Mouse (Mus musculus) kidney, embryonic 14.5 days (tissue): ENCODE results near the gene Rtp3. TPM values are rescaled to one million over a fixed set of nuclear protein-coding genes. Genes with fewer than 3 reads are reported as not detected.

Experiments
- ATAC-seq: fragments of 200-750 bp; cut with Nextera tagmentation; 2 replicates; pipeline ENCODE4 v1.8.0; 2017; ENCODE audit warnings: moderate number of reproducible peaks, mild to moderate bottlenecking, moderate TSS enrichment, moderate library complexity; ENCODE audit not compliant: low FRiP score, low TSS enrichment
- H3K27ac ChIP-seq: fragments of 300-500 bp; sonication (generic); 2 replicates; pipeline ENCODE4 v1.5.1; 2014; ENCODE audit warnings: low read depth, mild to moderate bottlenecking, low read length, moderate library complexity, mixed read lengths
- H3K27me3 ChIP-seq: fragments of 300-500 bp; sonication (generic); 2 replicates; pipeline ENCODE4 v1.6.1; 2014; ENCODE audit warnings: mild to moderate bottlenecking, low read length; ENCODE audit not compliant: control insufficient read depth, insufficient read depth
- H3K36me3 ChIP-seq: fragments of 300-500 bp; sonication (generic); 2 replicates; pipeline ENCODE4 v1.6.1; 2014; ENCODE audit warnings: low read length, mixed read lengths; ENCODE audit not compliant: control insufficient read depth, insufficient read depth
- H3K4me1 ChIP-seq: fragments of 300-500 bp; sonication (generic); 2 replicates; pipeline ENCODE4 v1.6.1; 2014; ENCODE audit warnings: low read length, mixed read lengths; ENCODE audit not compliant: control insufficient read depth, insufficient read depth
- H3K4me2 ChIP-seq: fragments of 300-500 bp; sonication (generic); replicated peaks from 2 replicates; pipeline ENCODE4 v1.6.1; 2014; ENCODE audit warnings: low read depth, mild to moderate bottlenecking, low read length
- H3K4me3 ChIP-seq: fragments of 300-500 bp; sonication (generic); 2 replicates; pipeline ENCODE4 v1.5.1; 2014; ENCODE audit warnings: mild to moderate bottlenecking, low read length
- H3K9ac ChIP-seq: fragments of 300-500 bp; sonication (generic); 2 replicates; pipeline ENCODE4 v1.6.1; 2014; ENCODE audit warnings: low read depth, mild to moderate bottlenecking, low read length, moderate library complexity
- H3K9me3 ChIP-seq: fragments of 300-500 bp; sonication (generic); 2 replicates; pipeline ENCODE4 v1.6.1; 2016; ENCODE audit warnings: low read length; ENCODE audit not compliant: control insufficient read depth
- WGBS: fragments of 180-500 bp; shearing (Covaris S2); extraction: QIAGEN DNeasy Blood & Tissue Kit; methylation state at CpG from one replicate; pipeline ENCODE4 v1.1.7; 2014; 5-methylcytosine and 5-hydroxymethylcytosine counted together
- polyA plus RNA-seq: library from polyadenylated mRNA; unstranded; fragments of >200 nt; fragmentation: Nextera tagmentation; extraction: Ambion mirVana; gene quantifications from 2 replicates; pipeline ENCODE4 v1.2.1, GENCODE M21; 2014

Rtp3 gene
- polyA plus RNA-seq, 1 experiment from 2014 or later = 0.32 TPM

DNA sequence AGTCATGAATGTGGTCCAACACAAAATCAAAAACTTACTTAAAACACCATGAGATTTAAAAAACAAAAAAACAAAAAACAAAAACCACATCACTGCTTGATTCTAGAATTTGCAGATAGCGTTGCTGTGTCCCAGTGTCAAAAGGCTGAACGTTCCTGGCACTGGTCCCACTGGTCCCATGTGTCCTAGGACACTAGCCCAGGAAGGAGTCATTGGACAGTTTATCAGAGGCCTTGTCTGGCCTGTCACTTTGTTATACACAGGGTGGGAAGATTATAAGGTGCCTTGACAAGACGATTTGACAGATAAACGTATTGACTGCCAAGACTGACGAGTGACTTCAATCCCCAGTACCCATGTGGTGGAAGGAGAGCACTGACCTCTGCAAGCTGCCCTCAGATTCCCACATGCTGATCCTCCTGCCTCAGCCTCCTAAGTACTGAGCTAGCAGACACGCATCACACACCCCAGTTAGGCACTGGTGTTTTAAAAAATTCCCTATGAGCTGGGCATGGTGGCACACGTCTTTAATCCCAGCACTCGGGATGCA lies 26.7 kb downstream of the Rtp3 start:
- H3K27ac ChIP-seq = no peak overlapping the region
- no peak overlapping the region for H3K4me2 ChIP-seq
- no peaks in the 10 kb centered on the region for H3K9me3 ChIP-seq
- H3K9ac ChIP-seq = no peak overlapping the region
- no peak for ATAC-seq
- no peak overlapping the region for H3K4me3 ChIP-seq
- no peaks in the 10 kb centered on the region for H3K36me3 ChIP-seq
- no peaks in the 10 kb centered on the region for H3K4me1 ChIP-seq
- WGBS = 88% methylated on average over 8 of the region's 8 CpGs
- H3K27me3 ChIP-seq = no peaks in the 10 kb centered on the region

DNA sequence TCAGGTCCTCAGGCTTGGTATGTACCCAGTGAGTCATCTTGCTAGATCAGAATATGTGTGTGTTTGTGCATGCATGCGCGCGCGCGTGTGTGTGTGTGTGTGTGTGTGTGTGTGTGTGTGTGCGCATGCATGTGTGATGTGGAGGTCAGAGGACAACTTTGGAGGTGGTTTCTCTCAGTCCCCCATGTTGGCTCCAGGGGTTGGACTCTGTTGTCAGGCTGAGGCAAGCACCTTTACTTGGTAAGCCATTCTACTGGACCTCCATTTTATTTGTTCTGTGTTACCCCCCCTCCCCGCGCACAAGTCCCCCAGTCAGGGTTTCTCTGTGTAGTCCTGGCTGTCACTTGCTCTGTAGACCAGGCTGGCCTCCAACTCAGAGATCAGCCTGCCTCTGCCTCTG lies 29.0 kb downstream of the Rtp3 start:
- Histone ChIP-seq H3K36me3 (no peaks in the 10 kb centered on the region), H3K4me2 (no peak overlapping the region), H3K4me1 (no peaks in the 10 kb centered on the region), H3K9me3 (no peaks in the 10 kb centered on the region), H3K27me3 (no peaks in the 10 kb centered on the region), H3K27ac (no peak overlapping the region), H3K9ac (no peak overlapping the region), H3K4me3 (no peak overlapping the region)
- no peak for ATAC-seq
- WGBS = 95% methylated on average over 8 of the region's 8 CpGs

DNA sequence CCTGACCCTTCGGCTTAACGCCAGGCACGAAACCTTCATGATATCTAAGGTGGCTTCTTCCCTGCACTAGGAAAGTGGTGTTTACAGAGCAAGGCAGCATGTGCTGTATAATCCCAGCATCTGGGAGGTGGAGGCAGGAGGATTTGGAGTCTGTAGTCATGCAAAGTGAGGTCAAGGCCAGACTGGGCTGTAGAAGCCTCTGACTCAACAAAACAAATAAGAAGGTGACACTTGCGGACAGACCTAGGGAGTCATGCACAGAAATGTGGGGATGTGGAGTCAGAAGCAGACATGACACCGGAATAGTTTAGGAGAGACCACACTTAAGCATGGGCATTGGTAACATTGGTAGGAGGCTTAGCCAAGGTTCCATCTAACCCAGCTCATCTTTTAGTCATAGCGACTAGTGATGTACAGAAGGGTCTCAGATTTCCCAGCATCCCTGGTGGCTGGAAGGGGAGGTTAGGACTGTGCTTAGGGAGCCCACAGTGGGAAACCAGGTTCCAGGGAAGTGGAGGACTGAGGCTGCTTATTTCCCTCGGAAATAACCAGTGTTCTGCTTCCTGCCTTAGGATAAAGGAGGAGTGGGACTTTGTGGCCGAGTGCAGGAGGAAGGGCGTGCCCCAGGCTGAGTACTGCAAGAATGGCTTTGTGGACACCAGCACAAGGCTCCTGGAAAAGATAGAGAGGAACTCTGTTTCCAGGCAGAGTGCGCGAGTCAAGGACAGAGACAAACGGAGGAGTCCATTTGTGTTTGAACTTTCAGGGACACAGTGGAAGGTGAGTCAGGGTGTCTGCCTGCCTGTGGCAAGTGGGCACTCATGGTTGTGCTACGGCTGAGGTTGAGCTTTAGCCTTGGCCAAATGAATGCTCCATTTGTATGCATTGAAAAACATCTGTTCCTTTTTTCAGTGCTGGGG lies 29.9 kb downstream of the Rtp3 start:
- no peak overlapping the region for H3K4me2 ChIP-seq
- no peaks in the 10 kb centered on the region for H3K4me1 ChIP-seq
- no peak for ATAC-seq
- 86% methylated on average over 13 of the region's 13 CpGs for WGBS
- H3K9me3 ChIP-seq = no peaks in the 10 kb centered on the region
- H3K9ac ChIP-seq = no peak overlapping the region
- H3K27me3 ChIP-seq = no peaks in the 10 kb centered on the region; the same call in 1 of the 2 replicates
- no peaks in the 10 kb centered on the region for H3K36me3 ChIP-seq
- no peak overlapping the region for H3K27ac ChIP-seq
- no peak overlapping the region for H3K4me3 ChIP-seq

DNA sequence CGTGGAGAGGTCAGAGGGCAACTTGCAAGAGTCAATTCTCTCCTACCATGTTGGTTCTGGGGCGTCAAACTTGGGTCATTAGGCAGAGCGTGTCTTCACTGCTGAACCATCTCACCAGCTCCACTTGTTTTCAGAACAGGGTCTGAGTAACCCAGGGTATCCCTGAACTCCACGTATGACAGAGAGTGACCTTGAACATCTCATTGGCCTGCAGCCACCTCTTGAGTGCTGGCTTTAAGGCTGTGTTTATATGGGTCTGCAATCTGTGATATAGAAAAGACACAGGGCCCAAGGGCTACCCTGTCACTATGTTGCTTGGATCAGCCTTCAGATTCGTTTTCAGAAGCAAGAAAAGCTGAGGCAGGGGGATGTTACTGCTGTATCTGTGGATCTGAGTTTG lies 30.7 kb downstream of the Rtp3 start:
- no peak overlapping the region for H3K4me3 ChIP-seq
- H3K4me1 ChIP-seq = no peaks in the 10 kb centered on the region
- no peak overlapping the region for H3K9ac ChIP-seq
- peaks cover 4% of the 10 kb centered on the region; the same call in 1 of the 2 replicates for H3K27me3 ChIP-seq
- no peak overlapping the region for H3K27ac ChIP-seq
- H3K36me3 ChIP-seq = no peaks in the 10 kb centered on the region
- 81% methylated on average over 5 of the region's 5 CpGs for WGBS
- no peak overlapping the region for H3K4me2 ChIP-seq
- no peaks in the 10 kb centered on the region for H3K9me3 ChIP-seq
- ATAC-seq = no peak

DNA sequence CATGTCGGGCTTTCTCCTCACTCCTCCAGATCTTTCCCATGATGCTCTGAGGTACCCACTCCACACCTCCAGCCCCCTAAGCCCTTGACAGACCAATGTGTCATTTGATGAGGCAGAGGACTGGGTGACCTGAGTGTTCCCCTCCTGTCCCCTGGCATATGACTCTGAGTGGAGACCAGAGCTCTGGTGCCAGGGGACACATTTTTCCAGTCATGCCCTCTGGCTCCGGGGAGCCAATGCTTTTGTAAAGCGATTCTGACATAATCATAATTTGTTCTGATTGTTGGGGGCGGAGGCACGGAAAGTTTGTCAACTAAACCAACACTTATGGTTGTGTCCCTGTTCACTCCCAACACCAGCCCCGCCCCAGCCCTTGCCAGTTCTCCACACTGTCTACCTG lies 34.4 kb downstream of the Rtp3 start:
- Histone ChIP-seq H3K4me1 (no peaks in the 10 kb centered on the region), H3K36me3 (no peaks in the 10 kb centered on the region), H3K27ac (no peak overlapping the region), H3K4me2 (no peak overlapping the region), H3K27me3 (peaks cover 8% of the 10 kb centered on the region; the same call in 1 of the 2 replicates), H3K9me3 (no peaks in the 10 kb centered on the region), H3K4me3 (no peak overlapping the region), H3K9ac (no peak overlapping the region)
- WGBS = 82% methylated on average over 6 of the region's 6 CpGs
- ATAC-seq = no peak

DNA sequence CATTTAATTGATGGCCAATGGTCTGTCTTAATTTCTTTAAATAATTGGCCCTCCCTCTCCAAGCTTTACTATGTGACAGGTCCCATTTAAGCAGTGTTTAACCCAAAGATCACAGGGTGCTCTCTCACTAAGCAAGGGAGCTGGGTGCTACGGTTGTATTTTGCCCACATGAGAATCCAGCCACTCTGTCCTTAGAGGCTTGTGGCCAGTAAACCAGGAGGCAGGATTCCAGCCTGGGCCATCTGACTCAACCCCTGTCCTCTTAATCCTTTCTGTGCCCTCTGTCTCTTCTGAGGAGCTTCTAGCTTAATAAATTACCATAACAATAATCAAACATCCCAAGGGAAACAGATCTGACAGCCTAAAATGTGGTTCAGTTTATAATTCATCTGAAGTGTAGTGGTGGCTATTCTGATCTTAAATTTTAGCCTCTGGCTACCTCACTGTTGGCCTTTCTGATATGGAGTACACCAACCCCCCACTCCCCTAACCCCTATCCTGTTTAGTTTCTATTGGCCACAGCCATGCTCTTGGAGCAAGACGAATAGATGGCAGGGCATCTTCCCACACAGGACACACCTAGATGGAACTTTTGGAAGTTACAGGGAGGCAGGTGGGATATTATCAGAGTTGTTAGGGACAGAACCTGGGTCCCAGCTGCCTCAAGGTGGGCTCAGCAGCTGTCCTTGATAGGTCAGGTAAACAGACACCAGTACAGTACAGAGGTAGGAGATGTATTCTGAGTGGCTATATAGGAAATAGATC lies 35.5 kb downstream of the Rtp3 start:
- peaks cover 8% of the 10 kb centered on the region; the same call in 1 of the 2 replicates for H3K27me3 ChIP-seq
- WGBS = 54% methylated on average over 2 of the region's 2 CpGs

DNA sequence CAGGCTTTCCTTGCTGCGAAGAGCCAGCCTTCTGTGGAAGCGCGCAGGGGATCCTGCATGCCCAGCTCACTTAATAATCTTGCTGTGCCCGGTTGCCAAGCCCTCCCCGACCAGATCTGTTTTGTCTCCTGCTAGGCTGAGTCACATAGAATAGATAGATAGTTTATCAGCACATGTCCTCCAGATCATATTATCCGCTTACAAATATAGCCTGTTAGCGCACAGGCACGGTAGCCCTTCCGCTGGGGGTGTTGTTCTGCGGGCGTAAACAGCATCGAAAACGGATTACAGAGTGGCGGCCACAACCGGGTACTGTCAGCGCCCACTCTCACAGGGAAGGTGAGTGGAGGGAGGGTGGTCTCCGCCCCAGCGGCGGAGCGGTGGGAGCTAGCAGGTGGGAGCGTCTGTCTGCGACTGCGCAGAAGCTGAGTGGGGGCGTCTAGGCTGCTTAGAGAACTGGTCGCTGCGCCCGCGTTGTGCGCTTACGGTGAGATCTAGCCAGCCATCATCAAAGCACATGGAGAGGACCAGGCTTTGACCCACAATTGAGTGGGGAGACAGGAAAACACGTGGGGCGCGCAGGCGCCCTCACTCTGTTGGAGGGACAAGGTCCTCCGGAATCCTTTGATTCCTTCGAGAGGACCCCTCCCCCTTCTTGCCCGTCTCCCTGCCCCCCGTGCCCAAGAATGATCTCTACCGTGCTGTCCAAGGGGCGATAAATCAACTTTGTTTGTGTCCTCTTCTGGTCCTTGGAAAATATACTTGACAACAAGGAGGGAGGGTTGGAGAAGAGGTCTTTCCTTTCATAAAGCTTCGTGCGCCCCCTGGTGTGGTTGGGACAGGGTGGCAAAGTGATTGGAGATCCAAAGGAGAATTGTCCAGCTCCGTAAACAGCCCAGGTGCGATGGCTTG lies 36.6 kb downstream of the Rtp3 start:
- peak; percentile 78 for ATAC-seq
- Histone ChIP-seq H3K4me3 (peak overlapping the region; percentile 48), H3K9me3 (no peaks in the 10 kb centered on the region), H3K27ac (no peak overlapping the region), H3K36me3 (no peaks in the 10 kb centered on the region), H3K4me2 (peak overlapping the region; percentile 87), H3K4me1 (no peaks in the 10 kb centered on the region), H3K27me3 (peaks cover 8% of the 10 kb centered on the region; the same call in 1 of the 2 replicates), H3K9ac (peak overlapping the region; percentile 51)
- WGBS = under 1% methylated on average over 44 of the region's 44 CpGs

More for the DNA sequence above, 35.5 kb downstream of the Rtp3 start:
- Histone ChIP-seq H3K9me3 (no peaks in the 10 kb centered on the region), H3K36me3 (no peaks in the 10 kb centered on the region), H3K4me2 (no peak overlapping the region), H3K4me3 (no peak overlapping the region), H3K27ac (no peak overlapping the region), H3K9ac (no peak overlapping the region), H3K4me1 (no peaks in the 10 kb centered on the region)
- ATAC-seq = no peak

DNA sequence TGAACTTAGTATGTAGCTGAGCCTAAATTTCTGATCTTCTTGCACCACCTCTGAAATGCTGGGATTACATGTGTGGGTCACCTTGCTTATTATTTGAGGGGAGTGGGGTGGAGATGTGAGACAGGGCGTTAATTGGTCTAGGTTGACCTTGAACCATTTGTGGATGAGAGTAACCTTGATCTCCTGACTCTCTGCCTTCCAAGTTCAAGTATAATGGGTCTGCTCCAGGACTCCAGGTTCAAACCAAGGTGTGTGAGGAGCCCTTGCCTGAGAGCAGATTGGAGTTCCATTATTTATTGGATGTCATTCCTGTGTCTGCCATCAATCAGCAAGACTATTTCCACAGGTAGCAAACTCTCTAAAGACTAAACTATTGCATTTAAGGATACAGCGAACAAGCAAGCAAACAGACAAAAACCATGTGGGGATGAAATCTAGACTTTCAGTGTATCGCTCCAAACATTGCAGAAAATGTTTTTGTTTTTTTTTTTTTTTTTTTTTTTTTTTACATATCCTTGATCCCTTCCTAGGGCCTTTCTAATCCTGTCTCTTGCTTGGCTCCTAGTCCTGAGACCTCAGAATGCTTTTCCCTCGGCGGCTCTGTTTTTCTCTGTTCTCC lies 37.3 kb downstream of the Rtp3 start:
- WGBS = 44% methylated on average over 5 of the region's 5 CpGs
- Histone ChIP-seq H3K9ac (no peak overlapping the region), H3K27me3 (peaks cover 10% of the 10 kb centered on the region; the same call in 1 of the 2 replicates), H3K27ac (no peak overlapping the region), H3K4me1 (no peaks in the 10 kb centered on the region), H3K9me3 (no peaks in the 10 kb centered on the region), H3K4me2 (peak overlapping the region; percentile 87), H3K36me3 (no peaks in the 10 kb centered on the region), H3K4me3 (peak overlapping the region; percentile 48)
- no peak for ATAC-seq
